Mouse (Mus musculus) C2C12 (cell line): Measurements from ENCODE around the gene Emilin1.

Experiments
- CTCF ChIP-seq: IDR thresholded peaks from one replicate; pipeline ENCODE4 v1.5.1; 2011; ENCODE audit not compliant: control insufficient read depth, insufficient read depth, insufficient read length
- FOSL1 ChIP-seq: IDR thresholded peaks from one replicate; pipeline ENCODE4 v1.8.0; 2011; ENCODE audit warnings: mild to moderate bottlenecking, low read length; ENCODE audit not compliant: poor library complexity, insufficient read depth, severe bottlenecking
- MAX ChIP-seq: IDR thresholded peaks from one replicate; pipeline ENCODE4 v1.6.1; 2011; ENCODE audit warnings: mild to moderate bottlenecking, control low read depth
- MYOD1 ChIP-seq: IDR thresholded peaks from one replicate; pipeline ENCODE4 v1.6.1; 2011; ENCODE audit warnings: low read depth; ENCODE audit not compliant: control insufficient read depth, insufficient read length
- MYOG ChIP-seq: IDR thresholded peaks from one replicate; pipeline ENCODE4 v1.6.1; 2011; ENCODE audit not compliant: control insufficient read depth, insufficient read length; ENCODE audit errors: extremely low read depth
- USF1 ChIP-seq: IDR thresholded peaks from one replicate; pipeline ENCODE4 v1.6.1; 2011; ENCODE audit warnings: low read depth, mild to moderate bottlenecking, control low read depth, moderate library complexity

DNA sequence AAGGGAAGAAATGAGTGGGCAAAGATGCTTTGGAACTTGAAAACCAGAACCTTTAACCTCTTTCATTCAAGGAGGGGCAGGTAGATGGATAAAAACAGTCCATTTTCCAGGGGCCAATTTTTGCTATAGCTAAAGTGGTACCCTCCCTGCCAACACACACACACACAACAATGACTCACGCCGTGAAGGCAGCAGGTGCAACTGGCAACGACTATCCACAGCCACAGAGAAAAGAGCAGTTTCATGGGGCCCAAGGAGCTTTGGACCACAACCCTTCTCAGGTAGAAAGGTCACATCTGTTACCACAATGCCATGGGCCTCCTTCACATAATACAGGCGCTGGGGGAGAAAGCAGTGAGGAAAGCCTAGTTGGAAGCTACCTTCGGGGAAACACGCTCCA lies 42.5 kb downstream of the Emilin1 start:
- TF ChIP-seq CTCF = no peak
- no peak for TF ChIP-seq FOSL1
- no peak for TF ChIP-seq MYOG
- no peak for TF ChIP-seq USF1
- TF ChIP-seq MAX = no peak
- TF ChIP-seq MYOD1 = peak; percentile 3
